Mouse (Mus musculus) forebrain, embryonic 11.5 days (tissue): ENCODE results near the gene Katnal1. TPM values are rescaled to one million over a fixed set of nuclear protein-coding genes. Genes with fewer than 3 reads are reported as not detected.
A peak's percentile ranks its signal among the peaks of the same experiment; 100 is the strongest.

ENCODE experiments used
- ATAC-seq: fragments of 200-750 bp; cut with Nextera tagmentation; replicated peaks from 2 replicates; pipeline ENCODE4 v1.8.0; 2017; ENCODE audit warnings: moderate TSS enrichment; ENCODE audit not compliant: low FRiP score
- DNase-seq: peaks from one replicate; pipeline ENCODE4 v3.0.0-alpha.2; 2017; ENCODE audit warnings: low spot score
- H3K27ac ChIP-seq: fragments of 300-500 bp; sonication (generic); 2 replicates; pipeline ENCODE4 v1.5.1; 2014; ENCODE audit warnings: low read depth, low read length
- H3K27me3 ChIP-seq: fragments of 300-500 bp; sonication (generic); 2 replicates; pipeline ENCODE4 v1.6.1; 2014; ENCODE audit warnings: mild to moderate bottlenecking, low read length, mixed read lengths; ENCODE audit not compliant: control insufficient read depth, insufficient read depth
- H3K36me3 ChIP-seq: fragments of 300-500 bp; sonication (generic); 2 replicates; pipeline ENCODE4 v1.6.1; 2014; ENCODE audit warnings: mild to moderate bottlenecking, low read length, moderate library complexity, mixed read lengths; ENCODE audit not compliant: control insufficient read depth, insufficient read depth
- H3K4me1 ChIP-seq: fragments of 300-500 bp; sonication (generic); replicated peaks from 2 replicates; pipeline ENCODE4 v1.6.1; 2014; ENCODE audit warnings: low read length, mixed read lengths; ENCODE audit not compliant: control insufficient read depth, insufficient read depth
- H3K4me2 ChIP-seq: fragments of 300-500 bp; sonication (generic); 2 replicates; pipeline ENCODE4 v1.6.1; 2014; ENCODE audit warnings: low read depth, mild to moderate bottlenecking, low read length, moderate library complexity, mixed read lengths; ENCODE audit not compliant: severe bottlenecking
- H3K4me3 ChIP-seq: fragments of 300-500 bp; sonication (generic); 2 replicates; pipeline ENCODE4 v1.5.1; 2014; ENCODE audit warnings: low read depth, low read length
- H3K9ac ChIP-seq: fragments of 300-500 bp; sonication (generic); 2 replicates; pipeline ENCODE4 v1.6.1; 2014; ENCODE audit warnings: low read length
- H3K9me3 ChIP-seq: fragments of 300-500 bp; sonication (generic); 2 replicates; pipeline ENCODE4 v1.6.1; 2016; ENCODE audit warnings: low read length, mixed read lengths; ENCODE audit not compliant: control insufficient read depth
- WGBS: fragments of 180-500 bp; shearing (Covaris S2); extraction: QIAGEN DNeasy Blood & Tissue Kit; methylation state at CpG from one replicate; pipeline ENCODE4 v1.1.7; 2014; 5-methylcytosine and 5-hydroxymethylcytosine counted together
- polyA plus RNA-seq: library from polyadenylated mRNA; unstranded; fragments of >200 nt; fragmentation: Nextera tagmentation; extraction: Ambion mirVana; gene quantifications from 2 replicates; pipeline ENCODE4 v1.2.1, GENCODE M21; 2014

Katnal1 gene
- polyA plus RNA-seq, 1 experiment from 2014 or later = 34.0 TPM

- no peak overlapping the region for H3K4me3 ChIP-seq
- no peak overlapping the region for H3K9ac ChIP-seq
- peaks cover 5% of the 10 kb centered on the region for H3K4me1 ChIP-seq
- H3K9me3 ChIP-seq = no peaks in the 10 kb centered on the region
- H3K27me3 ChIP-seq = no peaks in the 10 kb centered on the region
- no peaks in the 10 kb centered on the region for H3K36me3 ChIP-seq
- H3K27ac ChIP-seq = no peak overlapping the region
- no peak overlapping the region for H3K4me2 ChIP-seq
- DNase-seq (no peak), ATAC-seq (no peak)
- WGBS = 78% methylated on average over 8 of the region's 8 CpGs
Observed at GRCm38 (mm10) chr5:148862136-148862535, 67.0 kb downstream of the Katnal1 start.

GRCm38 (mm10) chr5:148857522-148857921 lies 71.6 kb downstream of the Katnal1 start:
- H3K9ac ChIP-seq = no peak overlapping the region
- no peaks in the 10 kb centered on the region for H3K9me3 ChIP-seq
- H3K36me3 ChIP-seq = no peaks in the 10 kb centered on the region
- H3K27me3 ChIP-seq = no peaks in the 10 kb centered on the region
- 85% methylated on average over 3 of the region's 3 CpGs for WGBS
- peaks cover 7% of the 10 kb centered on the region for H3K4me1 ChIP-seq
- H3K27ac ChIP-seq = no peak overlapping the region
- ATAC-seq = no peak
- no peak overlapping the region for H3K4me3 ChIP-seq
- H3K4me2 ChIP-seq = no peak overlapping the region
- no peak for DNase-seq

GRCm38 (mm10) chr5:148855047-148855446 lies 74.1 kb downstream of the Katnal1 start:
- WGBS = 89% methylated on average over 8 of the region's 8 CpGs

DNA sequence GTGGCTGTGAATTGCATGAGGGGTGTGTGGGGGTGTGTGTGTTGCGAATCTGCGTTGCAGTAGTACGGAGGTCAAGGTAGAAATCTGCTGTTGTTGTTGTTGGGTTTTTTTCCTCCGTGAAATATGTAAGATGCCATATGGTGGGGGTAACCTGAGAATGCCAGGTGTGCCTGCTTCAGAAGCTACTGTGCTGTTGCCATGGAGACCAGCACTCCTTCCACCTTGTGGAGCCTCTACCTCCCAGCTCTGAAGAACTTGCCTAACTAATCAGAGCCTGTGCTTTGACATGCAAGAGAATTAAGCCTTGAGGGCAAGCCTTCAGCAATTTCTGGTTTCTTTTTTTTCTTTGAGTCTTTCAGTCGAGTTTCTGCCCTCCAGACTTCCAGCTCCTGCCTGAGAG lies 75.0 kb downstream of the Katnal1 start:
- WGBS = 30% methylated on average over 5 of the region's 5 CpGs
- no peak for DNase-seq
- H3K9me3 ChIP-seq = no peaks in the 10 kb centered on the region
- ATAC-seq = 0 out of 2 replicates have a peak, but pooled peaks have one; percentile 18
- H3K36me3 ChIP-seq = no peaks in the 10 kb centered on the region
- H3K27ac ChIP-seq = no peak overlapping the region
- no peak overlapping the region for H3K9ac ChIP-seq
- no peak overlapping the region for H3K4me2 ChIP-seq
- H3K27me3 ChIP-seq = no peaks in the 10 kb centered on the region
- H3K4me3 ChIP-seq = no peak overlapping the region
- H3K4me1 ChIP-seq = peaks cover 4% of the 10 kb centered on the region

More at GRCm38 (mm10) chr5:148855047-148855446, 74.1 kb downstream of the Katnal1 start:
- no peak overlapping the region for H3K27ac ChIP-seq
- ATAC-seq (no peak), DNase-seq (no peak)
- no peaks in the 10 kb centered on the region for H3K27me3 ChIP-seq
- no peaks in the 10 kb centered on the region for H3K9me3 ChIP-seq
- H3K4me3 ChIP-seq = no peak overlapping the region
- H3K9ac ChIP-seq = no peak overlapping the region
- no peaks in the 10 kb centered on the region for H3K36me3 ChIP-seq
- no peak overlapping the region for H3K4me2 ChIP-seq
- peaks cover 4% of the 10 kb centered on the region for H3K4me1 ChIP-seq

- no peak for DNase-seq
- no peak overlapping the region for H3K4me2 ChIP-seq
- 93% methylated on average over 6 of the region's 6 CpGs for WGBS
Observed at GRCm38 (mm10) chr5:148849516-148849915, 79.6 kb downstream of the Katnal1 start.

GRCm38 (mm10) chr5:148847032-148847431 lies 82.1 kb downstream of the Katnal1 start:
- Histone ChIP-seq H3K9me3 (no peaks in the 10 kb centered on the region), H3K4me1 (no peaks in the 10 kb centered on the region), H3K27ac (no peak overlapping the region), H3K4me2 (no peak overlapping the region), H3K27me3 (no peaks in the 10 kb centered on the region), H3K9ac (no peak overlapping the region), H3K36me3 (no peaks in the 10 kb centered on the region), H3K4me3 (no peak overlapping the region)
- 93% methylated on average over 5 of the region's 5 CpGs for WGBS
- DNase-seq = no peak
- ATAC-seq = no peak

More at GRCm38 (mm10) chr5:148849516-148849915, 79.6 kb downstream of the Katnal1 start:
- Histone ChIP-seq H3K4me3 (no peak overlapping the region), H3K27ac (no peak overlapping the region), H3K4me1 (peaks cover 4% of the 10 kb centered on the region), H3K9me3 (no peaks in the 10 kb centered on the region), H3K9ac (no peak overlapping the region), H3K27me3 (no peaks in the 10 kb centered on the region), H3K36me3 (no peaks in the 10 kb centered on the region)
- no peak for ATAC-seq

DNA sequence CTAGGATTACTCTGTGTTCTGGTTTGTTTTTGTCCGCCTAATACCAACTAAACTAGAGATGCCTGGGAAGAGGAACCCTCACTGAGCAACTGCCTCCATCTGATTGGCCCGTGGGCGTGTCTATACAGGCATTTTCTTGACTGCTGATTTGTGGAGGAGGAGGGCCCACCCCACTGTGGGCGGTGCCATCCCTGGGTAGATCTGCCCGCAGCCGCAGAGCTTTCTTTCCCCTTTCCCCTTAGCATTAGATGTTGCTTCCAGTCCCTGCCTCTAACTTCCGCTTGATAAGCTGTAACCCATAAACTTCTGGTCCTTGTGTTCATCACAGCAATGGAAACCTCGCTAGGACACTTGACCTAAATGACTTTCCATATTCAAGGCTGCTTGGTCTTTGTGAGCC lies 92.1 kb downstream of the Katnal1 start:
- no peak overlapping the region for H3K4me2 ChIP-seq
- 40% methylated on average over 8 of the region's 8 CpGs for WGBS
- peaks cover 1% of the 10 kb centered on the region; the same call in 1 of the 2 replicates for H3K27me3 ChIP-seq
- H3K9me3 ChIP-seq = no peaks in the 10 kb centered on the region
- H3K27ac ChIP-seq = no peak overlapping the region
- no peak overlapping the region for H3K9ac ChIP-seq
- ATAC-seq = no peak
- DNase-seq = peak; percentile 57
- H3K4me3 ChIP-seq = no peak overlapping the region
- no peaks in the 10 kb centered on the region for H3K4me1 ChIP-seq
- H3K36me3 ChIP-seq = no peaks in the 10 kb centered on the region

GRCm38 (mm10) chr5:148831596-148832257 lies 97.4 kb downstream of the Katnal1 start:
- Histone ChIP-seq H3K9ac (peak overlapping the region; percentile 49), H3K4me1 (no peaks in the 10 kb centered on the region), H3K4me2 (peak overlapping the region; percentile 43), H3K27ac (no peak overlapping the region), H3K4me3 (peak overlapping the region; percentile 13; the same call in 1 of the 2 replicates), H3K9me3 (no peaks in the 10 kb centered on the region), H3K36me3 (no peaks in the 10 kb centered on the region), H3K27me3 (peaks cover 2% of the 10 kb centered on the region; the same call in 1 of the 2 replicates)
- DNase-seq = peak; percentile 92
- WGBS = 4% methylated on average over 23 of the region's 23 CpGs
- peak; percentile 83; the same call in 1 of the 2 replicates for ATAC-seq

GRCm38 (mm10) chr5:148831141-148831547 lies 98.0 kb downstream of the Katnal1 start:
- Histone ChIP-seq H3K36me3 (no peaks in the 10 kb centered on the region), H3K9ac (peak overlapping the region; percentile 49), H3K4me2 (peak overlapping the region; percentile 43), H3K9me3 (no peaks in the 10 kb centered on the region), H3K27me3 (peaks cover 2% of the 10 kb centered on the region; the same call in 1 of the 2 replicates), H3K27ac (no peak overlapping the region; the same call in 1 of the 2 replicates), H3K4me1 (no peaks in the 10 kb centered on the region), H3K4me3 (peak overlapping the region; percentile 13; the same call in 1 of the 2 replicates)
- DNase-seq (peak; percentile 61), ATAC-seq (peak; percentile 33; the same call in 1 of the 2 replicates)
- WGBS = 3% methylated on average over 9 of the region's 9 CpGs
